Mouse (Mus musculus) brain, adult 2 months (tissue): ENCODE measurements around the gene Tcf7.
"Not testable (repeated sequence)": the region's sequence is repeated elsewhere in the genome, so short reads cannot be mapped to it uniquely, and the experiment has no call there.

ENCODE experiments used
- DNase-seq: peaks from one replicate; pipeline ENCODE4 v3.0.0; 2011; ENCODE audit warnings: low read depth, low spot score

The Tcf7 gene

DNA sequence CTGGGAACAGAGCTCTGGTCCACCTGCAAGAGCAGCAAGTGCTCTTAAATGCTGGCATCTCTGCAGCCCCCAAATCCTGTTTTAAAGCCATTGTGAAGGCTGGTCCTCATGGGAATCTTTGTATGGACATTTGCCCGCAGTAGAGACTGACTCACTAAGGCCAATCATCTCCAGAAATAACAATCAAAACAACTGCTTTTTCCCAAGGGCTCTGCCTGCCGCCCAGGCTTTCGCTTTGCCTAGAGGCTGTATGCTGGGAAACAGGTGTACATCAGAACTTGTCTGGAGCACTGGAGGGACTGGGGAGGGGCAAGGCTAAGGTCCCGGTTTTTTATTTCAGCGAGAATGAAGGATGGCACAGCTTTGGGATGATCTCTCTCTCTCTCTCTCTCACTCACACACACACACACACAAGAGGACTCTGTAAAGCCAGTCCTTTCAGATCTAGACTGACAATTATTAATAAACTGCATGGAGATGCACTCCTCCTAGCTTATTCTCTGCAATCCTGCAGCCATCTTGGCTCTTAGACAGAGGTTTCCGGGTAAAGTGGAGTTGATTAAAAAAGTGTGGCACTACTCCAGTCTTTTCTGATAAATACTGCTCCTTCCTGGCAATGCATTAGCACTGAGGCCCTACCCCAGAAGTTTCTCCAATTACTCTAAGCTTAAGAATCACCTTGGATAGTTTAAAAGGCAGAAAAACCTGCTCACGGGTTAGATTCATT, 53.9 kb downstream of the Tcf7 start:
- DNase-seq, result no peak

DNA sequence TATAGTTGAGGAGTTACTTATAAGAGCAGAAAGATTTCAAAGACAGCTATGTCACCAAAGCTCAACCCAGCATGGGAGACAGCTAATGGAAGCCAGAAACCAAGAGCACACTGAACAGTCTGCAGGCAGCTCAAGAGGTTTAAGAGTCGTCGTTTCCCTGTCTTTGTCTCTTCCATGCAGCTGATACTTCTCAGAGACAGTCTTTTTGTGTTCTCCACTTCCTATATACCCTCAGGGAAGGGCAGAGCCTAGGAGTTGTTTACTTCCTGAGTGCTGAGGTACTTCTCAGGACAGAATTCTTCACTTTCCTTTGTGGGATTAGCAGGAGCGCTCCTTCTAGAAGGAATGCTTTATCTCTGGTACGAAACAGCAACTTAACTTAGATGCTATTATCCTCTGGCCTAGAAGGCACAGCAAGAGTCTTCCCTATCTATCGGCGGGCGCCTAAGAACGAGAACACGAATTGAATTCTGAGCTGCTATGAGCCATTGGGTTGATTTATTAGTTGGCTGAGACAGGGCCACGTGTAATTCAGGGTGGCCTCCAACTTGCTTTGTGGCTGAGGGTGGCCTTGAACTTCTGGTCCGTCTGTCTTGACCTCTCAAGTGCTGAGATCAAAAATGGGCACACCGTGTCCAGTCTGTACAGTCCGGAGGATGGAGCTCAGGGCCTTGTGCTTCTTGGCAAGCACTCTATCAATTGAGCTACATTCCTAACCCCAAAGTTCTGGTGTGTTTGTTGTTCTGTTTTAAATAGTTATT, 55.2 kb downstream of the Tcf7 start:
- DNase-seq, result no peak

DNA sequence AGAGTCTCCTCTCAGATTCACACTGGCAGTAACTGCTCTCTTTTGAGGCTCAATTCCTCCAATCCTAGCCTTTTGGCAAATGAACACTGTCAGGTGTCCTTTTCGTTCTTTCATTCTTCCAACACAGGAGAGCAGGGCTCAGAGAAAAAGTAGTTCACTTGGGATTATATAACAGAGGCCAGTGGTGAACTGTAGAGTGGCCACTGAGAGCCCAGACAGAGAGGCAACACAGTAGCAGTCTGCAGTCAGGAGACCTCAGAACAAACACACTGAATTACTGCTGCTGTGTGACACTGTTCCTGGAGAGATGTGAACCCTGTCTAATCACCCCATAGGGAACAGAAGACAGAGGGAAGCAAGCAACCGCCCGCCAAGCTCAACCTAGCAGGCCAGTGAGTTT, 55.8 kb downstream of the Tcf7 start:
- DNase-seq, result peak; percentile 13

DNA sequence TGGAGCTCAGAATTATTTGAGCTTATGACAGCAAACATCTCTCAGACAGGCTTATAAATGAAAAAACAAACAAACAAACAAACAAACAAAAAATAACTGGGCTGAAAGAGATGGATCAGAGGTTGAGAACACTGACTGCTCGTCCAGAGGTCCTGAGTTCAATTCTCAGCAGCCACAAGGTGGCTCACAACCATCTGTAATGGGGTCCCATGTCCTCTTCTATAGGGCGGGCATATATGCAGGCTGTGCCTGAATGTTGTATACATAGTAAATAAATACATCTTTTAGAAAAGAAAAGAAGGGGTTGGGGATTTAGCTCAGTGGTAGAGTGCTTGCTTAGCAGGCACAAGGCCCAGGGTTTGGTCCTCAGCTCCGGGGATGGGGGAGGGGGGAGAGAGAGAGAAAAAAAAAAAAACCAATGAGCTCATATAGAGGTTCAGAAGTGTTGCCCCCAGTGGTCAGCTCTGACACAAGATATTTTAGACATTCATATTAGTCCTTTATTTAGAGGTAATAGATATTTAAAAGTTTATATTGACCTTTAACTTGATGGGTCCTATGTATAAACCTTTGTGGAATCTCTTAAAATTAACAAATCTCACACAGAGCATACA, 56.7 kb downstream of the Tcf7 start:
- no peak for DNase-seq

DNA sequence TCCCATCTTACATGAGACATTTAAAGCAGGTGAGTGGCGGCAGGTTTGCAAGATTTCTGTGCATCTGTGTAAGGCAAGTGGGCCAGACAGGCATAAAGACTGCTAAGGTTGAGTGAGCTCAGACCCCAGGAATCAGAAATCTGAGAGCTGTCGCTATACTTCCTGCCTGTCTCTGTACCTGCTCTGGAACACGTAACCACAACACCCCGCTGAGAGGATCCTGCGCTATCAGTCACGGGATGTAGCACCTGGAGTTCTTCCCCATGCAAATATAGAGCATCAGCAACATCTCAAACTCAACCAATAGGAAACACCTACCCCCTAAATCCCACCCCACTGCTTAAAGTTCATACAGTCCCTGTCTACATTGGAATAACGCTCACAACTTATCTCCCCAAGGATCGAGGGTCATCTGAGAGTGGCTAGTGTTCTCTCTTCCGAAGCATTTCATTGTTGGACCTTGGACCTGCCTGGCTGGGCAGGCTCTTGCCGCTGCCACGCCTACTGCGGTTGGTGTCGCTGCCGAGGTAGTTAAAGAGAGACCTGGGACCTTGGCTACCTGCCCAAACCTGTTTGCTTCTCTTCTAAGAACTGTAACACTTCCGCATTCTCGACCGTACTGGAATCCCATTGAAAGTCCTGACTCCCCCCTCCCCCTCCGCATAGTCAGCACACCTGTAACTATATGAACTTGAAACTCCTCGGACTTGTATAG, 58.7 kb downstream of the Tcf7 start:
- no peak for DNase-seq

DNA sequence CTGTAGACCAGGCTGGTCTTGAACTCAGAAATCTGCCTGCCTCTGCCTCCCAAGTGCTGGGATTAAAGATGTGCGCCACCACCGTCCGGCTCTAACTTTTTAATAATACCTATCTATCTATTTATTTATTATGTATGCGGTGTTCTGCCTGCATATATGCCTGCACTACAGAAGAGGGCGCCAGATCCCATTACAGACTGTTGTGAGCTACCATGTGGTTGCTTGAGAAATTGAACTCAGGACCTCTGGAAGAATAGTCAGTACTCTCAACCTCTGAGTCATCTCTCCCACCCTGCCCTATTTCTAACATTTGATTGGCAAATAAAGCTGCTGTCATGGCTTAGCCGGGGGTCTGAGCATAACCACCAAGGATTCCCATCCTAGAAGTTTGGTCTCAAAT, 59.9 kb downstream of the Tcf7 start:
- peak; percentile 18 for DNase-seq

DNA sequence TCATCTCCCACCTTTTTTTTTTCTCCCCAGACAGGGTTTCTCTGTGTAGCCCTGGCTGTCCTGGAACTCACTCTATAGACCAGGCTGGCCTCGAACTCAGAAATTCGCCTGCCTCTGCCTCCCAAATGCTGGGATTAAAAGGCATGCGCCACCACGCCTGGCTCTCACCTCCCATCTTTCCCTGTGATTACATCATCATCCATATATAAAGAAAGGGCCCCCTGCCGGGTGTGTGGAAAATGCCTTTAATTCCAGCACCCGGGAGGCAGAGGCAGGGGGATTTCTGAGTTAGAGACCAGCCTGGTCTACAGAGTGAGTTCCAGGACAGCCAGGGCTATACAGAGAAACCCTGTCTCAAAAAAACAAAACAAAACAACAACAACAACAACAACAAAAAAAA, 60.9 kb downstream of the Tcf7 start:
- not testable (repeated sequence) for DNase-seq

DNA sequence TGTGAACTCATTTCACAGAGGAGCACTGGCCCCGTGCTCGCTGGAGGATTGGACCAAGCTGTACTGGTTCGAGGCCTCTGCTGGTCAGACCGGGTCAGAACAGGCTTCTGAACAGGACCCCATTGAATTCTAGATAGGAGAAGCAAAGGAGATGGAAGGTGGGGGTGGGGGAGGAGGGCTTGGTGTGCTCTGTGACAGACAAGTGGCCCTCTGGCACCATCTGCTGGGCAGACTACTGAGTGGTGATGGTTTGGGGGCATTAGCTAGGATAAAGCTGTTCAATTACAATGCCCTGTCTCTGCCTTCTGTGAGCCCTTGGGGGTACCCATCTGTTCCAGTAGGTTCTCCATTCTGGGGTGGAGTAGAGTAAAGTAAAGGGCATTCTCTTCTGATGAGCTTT, 62.5 kb downstream of the Tcf7 start:
- peak; percentile 82 for DNase-seq

DNA sequence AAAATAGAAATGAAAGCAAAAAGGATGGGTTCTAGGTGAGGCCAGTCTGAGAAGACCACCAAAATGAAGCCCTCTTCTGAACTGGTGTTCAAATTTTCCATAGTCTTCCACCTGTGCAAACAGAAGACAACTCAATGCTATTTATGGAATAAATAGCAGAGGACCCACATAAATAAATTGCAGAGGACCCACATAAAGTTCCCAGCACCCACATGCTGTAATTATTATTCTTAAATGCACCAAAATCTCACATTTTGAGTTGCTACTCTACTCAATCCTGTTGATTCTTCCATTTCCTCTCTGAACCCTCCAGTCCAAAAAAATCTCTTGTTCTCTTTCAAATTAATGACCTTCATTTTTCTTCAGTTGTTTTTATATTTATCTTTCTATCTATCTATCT, 68.9 kb downstream of the Tcf7 start, which contains the start of gene Olfr1371:
TSS of gene Olfr1371 (minus strand) at position 101 of the 400 bp plus-strand sequence.
- DNase-seq, result no peak
